In genomic region chr1:170884390-170884789, GRCm38 (mm10) we compare ENCODE assay signal across 10 mouse cellular contexts. TPM values are rescaled to one million over a fixed set of nuclear protein-coding genes. Genes with fewer than 3 reads are reported as not detected.
DNase-seq lines count a peak whose midpoint lies in the region; ATAC-seq and TF ChIP-seq lines count a peak whose summit lies in the region.
"Had no signal": no experiment of that assay in that cellular context is flagged by ENCODE, and none has a peak within 500 bp of the region (broad histone marks: within the 10 kb centered on the region; RNA-seq: fewer than 3 reads in every experiment).

No protein-coding gene starts in this region.

- peak overlapping the region; percentile 78 for H3K4me2 ChIP-seq in forebrain, embryonic 14.5 days (ENCODE audit: low read length)
- H3K4me2 ChIP-seq in liver, embryonic 13.5 days: peak overlapping the region; percentile 88

- intact Hi-C loops in gastrocnemius, adult 2 months (cut with DNase I): no loop called here
- intact Hi-C loops in left cerebral cortex, postnatal 14 days (cut with DNase I): no loop called here

- DNase-seq in gastrocnemius, adult 2 months: no peak
- DNase-seq in gastrocnemius, adult 8-10 months (ENCODE audit: low spot score in 2 of 2): no peak
- peak; percentile 29 for DNase-seq in 3T3-L1 (ENCODE audit: low read depth, low spot score)
- DNase-seq in forebrain, embryonic 14.5 days (ENCODE audit: low spot score): no peak
- no peak for DNase-seq in liver, embryonic 13.5 days
- DNase-seq in retina, postnatal 1 day: no peak
- no peak for DNase-seq in adipocyte (ENCODE audit: low spot score)
- DNase-seq in left cerebral cortex, postnatal 14 days (ENCODE audit: low spot score in 2 of 2): no peak
- DNase-seq: cerebellum, adult 11-12 months had no signal

- no peaks in the 10 kb centered on the region for H3K27me3 ChIP-seq in forebrain, embryonic 14.5 days (replicated peaks; ENCODE audit: control insufficient read depth, insufficient read depth, low read length)
- 0 out of 2 replicates have a peak, but pooled peaks cover 2% of the 10 kb centered on the region for H3K27me3 ChIP-seq in liver, embryonic 13.5 days

- H3K9me3 ChIP-seq in forebrain, embryonic 14.5 days (replicated peaks; ENCODE audit: control insufficient read depth, low read length): no peaks in the 10 kb centered on the region
- no peaks in the 10 kb centered on the region for H3K9me3 ChIP-seq in liver, embryonic 13.5 days (replicated peaks)

- ATAC-seq in forebrain, embryonic 14.5 days: peak; percentile 27
- no peak for ATAC-seq in liver, embryonic 13.5 days (ENCODE audit: low read depth)

- peak overlapping the region; percentile 93 for H3K9ac ChIP-seq in forebrain, embryonic 14.5 days (ENCODE audit: low read length)
- peak overlapping the region; percentile 81 for H3K9ac ChIP-seq in liver, embryonic 13.5 days

- H3K36me3 ChIP-seq in forebrain, embryonic 14.5 days (ENCODE audit: control insufficient read depth, insufficient read depth, low read length): peaks cover 13% of the 10 kb centered on the region
- peaks cover 21% of the 10 kb centered on the region for H3K36me3 ChIP-seq in liver, embryonic 13.5 days

- TF ChIP-seq CTCF in gastrocnemius, adult 2 months (IDR thresholded peaks at IDR 0.05): no peak

- peaks cover 7% of the 10 kb centered on the region; the same call in 1 of the 2 replicates for H3K4me1 ChIP-seq in forebrain, embryonic 14.5 days (ENCODE audit: control insufficient read depth, insufficient read depth, low read length)
- H3K4me1 ChIP-seq in liver, embryonic 13.5 days (replicated peaks): peaks cover 40% of the 10 kb centered on the region

- H3K27ac ChIP-seq in gastrocnemius, adult 2 months: peak overlapping the region; percentile 92; the same call in 1 of the 2 replicates
- no peak overlapping the region for H3K27ac ChIP-seq in forebrain, embryonic 14.5 days (ENCODE audit: low read depth, low read length)
- peak overlapping the region; percentile 78 for H3K27ac ChIP-seq in liver, embryonic 13.5 days

- peak overlapping the region; percentile 92 for H3K4me3 ChIP-seq in gastrocnemius, adult 2 months
- peak overlapping the region; percentile 93 for H3K4me3 ChIP-seq in forebrain, embryonic 14.5 days (ENCODE audit: low read depth, low read length)
- peak overlapping the region; percentile 84 for H3K4me3 ChIP-seq in liver, embryonic 13.5 days (replicated peaks)

- WGBS in forebrain, embryonic 14.5 days: 30% methylated on average over 8 of the region's 8 CpGs
- 16% methylated on average over 8 of the region's 8 CpGs for WGBS in liver, embryonic 13.5 days (ENCODE audit: insufficient replicate concordance)

RNA-seq across cellular contexts. Expression of gene Gm26620, which starts 0.5 kb away (rescaled TPM):
- under 1 TPM in 1 of 2 experiments, not detected in 1; 0.39 TPM for total RNA-seq in gastrocnemius, adult 2 months (2021)
- under 1 TPM in 2 of 4 experiments, not detected in 2; 0.41 to 0.61 TPM for total RNA-seq in gastrocnemius, adult 8-10 months (2022)
- 0.29 and 0.64 TPM in 2 replicates for polyA plus RNA-seq in forebrain, embryonic 14.5 days (2014; fragmentation: Nextera tagmentation; extraction: Ambion mirVana)
- polyA plus RNA-seq in liver, embryonic 13.5 days (2015; fragmentation: Nextera tagmentation; extraction: Ambion mirVana): 0.24 and 0.44 TPM in 2 replicates
- total RNA-seq in left cerebral cortex, postnatal 14 days (2021): under 1 TPM in 1 of 2 experiments, not detected in 1; 0.57 TPM

RNA-seq across cellular contexts. Expression of gene Dusp12, which starts 0.9 kb away (rescaled TPM):
- total RNA-seq in gastrocnemius, adult 2 months (2021): 1 to 10 TPM; 4.0 to 4.1 TPM
- 1 to 10 TPM; 6.4 to 7.9 (median 6.8) TPM for total RNA-seq in gastrocnemius, adult 8-10 months (2022)
- 36.8 and 39.7 TPM in 2 replicates for polyA plus RNA-seq in forebrain, embryonic 14.5 days (2014; fragmentation: Nextera tagmentation; extraction: Ambion mirVana)
- polyA plus RNA-seq in liver, embryonic 13.5 days (2015; fragmentation: Nextera tagmentation; extraction: Ambion mirVana): 23.8 TPM in 2 replicates
- 10 to 100 TPM; 14.3 to 15.9 TPM for total RNA-seq in left cerebral cortex, postnatal 14 days (2021)

RNA-seq across cellular contexts. Expression of gene Atf6, which starts 16.8 kb away (rescaled TPM):
- total RNA-seq in gastrocnemius, adult 2 months (2021): 10 to 100 TPM; 17.3 to 19.0 TPM
- 10 to 100 TPM; 16.5 to 20.3 (median 18.0) TPM for total RNA-seq in gastrocnemius, adult 8-10 months (2022)
- polyA plus RNA-seq in forebrain, embryonic 14.5 days (2014; fragmentation: Nextera tagmentation; extraction: Ambion mirVana): 7.5 and 8.9 TPM in 2 replicates
- 6.1 and 7.9 TPM in 2 replicates for polyA plus RNA-seq in liver, embryonic 13.5 days (2015; fragmentation: Nextera tagmentation; extraction: Ambion mirVana)
- total RNA-seq in left cerebral cortex, postnatal 14 days (2021): 10 to 100 TPM; 33.2 to 34.6 TPM

RNA-seq across cellular contexts. Expression of gene Fcrlb, which starts 28.4 kb away (rescaled TPM):
- total RNA-seq in gastrocnemius, adult 2 months (2021): not detected
- not detected for total RNA-seq in gastrocnemius, adult 8-10 months (2022)
- polyA plus RNA-seq in forebrain, embryonic 14.5 days (2014; fragmentation: Nextera tagmentation; extraction: Ambion mirVana): not detected in 2 replicates
- polyA plus RNA-seq in liver, embryonic 13.5 days (2015; fragmentation: Nextera tagmentation; extraction: Ambion mirVana): not detected in 2 replicates
- total RNA-seq in left cerebral cortex, postnatal 14 days (2021): under 1 TPM in 1 of 2 experiments, not detected in 1; 0.53 TPM
- total RNA-seq: megakaryocyte progenitor cell, adult 5-6 weeks had no signal

RNA-seq across cellular contexts. Expression of gene Fcrla, which starts 43.0 kb away (rescaled TPM):
- not detected for total RNA-seq in gastrocnemius, adult 2 months (2021)
- not detected for total RNA-seq in gastrocnemius, adult 8-10 months (2022)
- polyA plus RNA-seq in forebrain, embryonic 14.5 days (2014; fragmentation: Nextera tagmentation; extraction: Ambion mirVana): not detected in 2 replicates
- polyA plus RNA-seq in liver, embryonic 13.5 days (2015; fragmentation: Nextera tagmentation; extraction: Ambion mirVana): 0.24 and 0.36 TPM in 2 replicates
- not detected for total RNA-seq in left cerebral cortex, postnatal 14 days (2021)
- total RNA-seq: megakaryocyte progenitor cell, adult 5-6 weeks had no signal
